In the genomic region with DNA sequence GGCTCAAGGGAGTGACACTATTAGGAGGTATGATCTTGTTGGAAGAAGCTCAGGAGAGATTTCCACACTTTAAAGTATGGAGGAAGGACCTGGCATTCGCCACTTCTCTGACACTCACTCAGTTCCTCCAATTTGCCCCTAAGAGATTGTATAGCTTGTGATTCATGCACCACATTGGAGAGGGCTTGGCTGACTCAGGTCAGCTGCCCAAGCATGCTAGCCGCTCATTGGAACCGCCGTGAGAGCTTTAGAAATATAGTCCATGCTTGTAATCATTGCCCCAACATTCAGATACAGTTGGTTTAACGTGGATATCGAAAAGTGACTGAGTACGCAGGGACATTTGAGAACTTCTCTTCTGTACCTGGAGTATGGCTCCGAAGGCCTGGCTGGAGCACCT, we compare ENCODE assay signal across 19 mouse cellular contexts. TPM values are rescaled to one million over a fixed set of nuclear protein-coding genes. Genes with fewer than 3 reads are reported as not detected.
DNase-seq lines count a peak whose midpoint lies in the region; ATAC-seq and TF ChIP-seq lines count a peak whose summit lies in the region.
"Had no signal": no experiment of that assay in that cellular context is flagged by ENCODE, and none has a peak within 500 bp of the region (broad histone marks: within the 10 kb centered on the region; RNA-seq: fewer than 3 reads in every experiment).

No protein-coding gene starts in this region.

- H3K27me3 ChIP-seq in forebrain, embryonic 10.5 days (ENCODE audit: poor library complexity, severe bottlenecking) = no peaks in the 10 kb centered on the region; the same call in 1 of the 2 replicates
- no peaks in the 10 kb centered on the region; the same call in 1 of the 2 replicates for H3K27me3 ChIP-seq in forebrain, embryonic 12.5 days
- H3K27me3 ChIP-seq in hindbrain, embryonic 14.5 days (ENCODE audit: control insufficient read depth, insufficient read depth, low read length) = no peaks in the 10 kb centered on the region
- no peaks in the 10 kb centered on the region for H3K27me3 ChIP-seq in thymus, adult 2 months (ENCODE audit: control insufficient read depth, insufficient read depth, low read length)
- H3K27me3 ChIP-seq: intestine, embryonic 15.5 days had no signal

- no peak overlapping the region for H3K9ac ChIP-seq in forebrain, embryonic 12.5 days
- H3K9ac ChIP-seq in hindbrain, embryonic 14.5 days = no peak overlapping the region
- H3K9ac ChIP-seq: intestine, embryonic 15.5 days had no signal

- H3K9me3 ChIP-seq in forebrain, embryonic 10.5 days = no peaks in the 10 kb centered on the region
- no peaks in the 10 kb centered on the region for H3K9me3 ChIP-seq in forebrain, embryonic 12.5 days
- H3K9me3 ChIP-seq in hindbrain, embryonic 14.5 days (ENCODE audit: control insufficient read depth, low read length) = no peaks in the 10 kb centered on the region
- H3K9me3 ChIP-seq: intestine, embryonic 15.5 days had no signal

- ATAC-seq in forebrain, embryonic 12.5 days (ENCODE audit: low FRiP score) = peak; percentile 54; the same call in 1 of the 2 replicates
- ATAC-seq in hindbrain, embryonic 14.5 days (ENCODE audit: low FRiP score) = peak; percentile 37; the same call in 1 of the 2 replicates
- ATAC-seq: intestine, embryonic 15.5 days had no signal

- TF ChIP-seq POLR2A in thymus, adult 2 months (IDR thresholded peaks at IDR 0.05; ENCODE audit: control insufficient read depth, extremely low read depth, insufficient read depth, low read length, poor library complexity) = no peak

- peak overlapping the region; percentile 87 for H3K27ac ChIP-seq in forebrain, embryonic 10.5 days
- H3K27ac ChIP-seq in forebrain, embryonic 12.5 days = peak overlapping the region; percentile 93
- H3K27ac ChIP-seq in hindbrain, embryonic 14.5 days = peak overlapping the region; percentile 33
- H3K27ac ChIP-seq in thymus, adult 2 months (ENCODE audit: control insufficient read depth, insufficient read depth, low read length) = no peak overlapping the region
- H3K27ac ChIP-seq: intestine, embryonic 15.5 days had no signal

- H3K4me3 ChIP-seq in forebrain, embryonic 10.5 days = peak overlapping the region; percentile 24; the same call in 1 of the 2 replicates
- no peak overlapping the region; the same call in 1 of the 2 replicates for H3K4me3 ChIP-seq in forebrain, embryonic 12.5 days (replicated peaks)
- H3K4me3 ChIP-seq in hindbrain, embryonic 14.5 days (replicated peaks; ENCODE audit: low read length) = no peak overlapping the region
- no peak overlapping the region for H3K4me3 ChIP-seq in thymus, adult 2 months (ENCODE audit: control insufficient read depth, insufficient read depth, low read length)
- H3K4me3 ChIP-seq: intestine, embryonic 15.5 days had no signal

- WGBS in forebrain, embryonic 10.5 days = 73% methylated on average over 8 of the region's 8 CpGs
- 38% methylated on average over 8 of the region's 8 CpGs for WGBS in forebrain, embryonic 12.5 days
- 75% methylated on average over 8 of the region's 8 CpGs for WGBS in hindbrain, embryonic 14.5 days
- 95% methylated on average over 8 of the region's 8 CpGs for WGBS in thymus, adult 2 months

- TF ChIP-seq CTCF in thymus, adult 2 months (IDR thresholded peaks at IDR 0.05; ENCODE audit: borderline replicate concordance, control insufficient read depth, extremely low read depth, insufficient read depth, low read length, poor library complexity) = no peak

- peak overlapping the region; percentile 32 for H3K4me2 ChIP-seq in forebrain, embryonic 12.5 days
- peak overlapping the region; percentile 37 for H3K4me2 ChIP-seq in hindbrain, embryonic 14.5 days (replicated peaks)
- H3K4me2 ChIP-seq: intestine, embryonic 15.5 days; liver, embryonic 11.5 days had no signal

- peaks cover 51% of the 10 kb centered on the region for H3K4me1 ChIP-seq in forebrain, embryonic 10.5 days
- peaks cover 22% of the 10 kb centered on the region for H3K4me1 ChIP-seq in forebrain, embryonic 12.5 days
- H3K4me1 ChIP-seq in hindbrain, embryonic 14.5 days (replicated peaks; ENCODE audit: control insufficient read depth, insufficient read depth, low read length) = peaks cover 11% of the 10 kb centered on the region; the same call in 1 of the 2 replicates
- H3K4me1 ChIP-seq in thymus, adult 2 months (replicated peaks; ENCODE audit: control insufficient read depth, insufficient read depth, low read length) = no peaks in the 10 kb centered on the region
- H3K4me1 ChIP-seq: intestine, embryonic 15.5 days had no signal

- H3K36me3 ChIP-seq in forebrain, embryonic 10.5 days (replicated peaks) = no peaks in the 10 kb centered on the region
- H3K36me3 ChIP-seq in forebrain, embryonic 12.5 days (replicated peaks) = no peaks in the 10 kb centered on the region
- H3K36me3 ChIP-seq in hindbrain, embryonic 14.5 days (replicated peaks; ENCODE audit: control insufficient read depth, insufficient read depth) = no peaks in the 10 kb centered on the region
- H3K36me3 ChIP-seq in thymus, adult 2 months (ENCODE audit: control insufficient read depth, insufficient read depth, low read length) = no peaks in the 10 kb centered on the region
- H3K36me3 ChIP-seq: intestine, embryonic 15.5 days had no signal

- DNase-seq in forebrain, embryonic 10.5 days (ENCODE audit: extremely low spot score, low spot score) = no peak
- DNase-seq in hindbrain, embryonic 14.5 days (ENCODE audit: low spot score) = no peak
- peak; percentile 23 for DNase-seq in neural tube, embryonic 10.5 days (ENCODE audit: extremely low spot score, low spot score)
- DNase-seq in thymus, adult 2 months = no peak
- DNase-seq in layer of hippocampus, adult 18-20 months (ENCODE audit: low spot score in 2 of 2) = no peak
- DNase-seq in left cerebral cortex, adult 18-20 months (ENCODE audit: low spot score in 2 of 2) = no peak
- DNase-seq: cerebellum, adult 18-20 months; heart, adult 18-20 months had no signal

RNA-seq across cellular contexts. Expression of a gene that starts 6.5 kb away (rescaled TPM):
- polyA plus RNA-seq in forebrain, embryonic 10.5 days (2016; fragmentation: Nextera tagmentation; extraction: Ambion mirVana) = not detected in 2 replicates
- polyA plus RNA-seq in forebrain, embryonic 12.5 days (2016; fragmentation: Nextera tagmentation; extraction: Ambion mirVana) = not detected in 2 replicates
- polyA plus RNA-seq in hindbrain, embryonic 14.5 days (2014; fragmentation: Nextera tagmentation; extraction: Ambion mirVana) = 0.17 TPM in 1 of 2 replicates, not detected in the other
- polyA plus RNA-seq in thymus, adult 2 months (2012; rRNA removed) = 0.29 TPM in 1 of 2 replicates, not detected in the other
- not detected for total RNA-seq in layer of hippocampus, adult 18-20 months (2021)
- not detected for total RNA-seq in left cerebral cortex, adult 18-20 months (2021)
- total RNA-seq: heart, adult 18-20 months; layer of hippocampus, adult 8-10 months; left cerebral cortex, postnatal 36 days; megakaryocyte-erythroid progenitor cell, adult 5-6 weeks had no signal
- polyA plus RNA-seq: brain, embryonic 14.5 days; cortical plate, adult 2 months; heart, postnatal 0 days; spleen, adult 2 months; testis, adult 2 months had no signal

RNA-seq across cellular contexts. Expression of a gene that starts 48.6 kb away (rescaled TPM):
- polyA plus RNA-seq in forebrain, embryonic 10.5 days (2016; fragmentation: Nextera tagmentation; extraction: Ambion mirVana) = 36.9 and 38.3 TPM in 2 replicates
- polyA plus RNA-seq in forebrain, embryonic 12.5 days (2016; fragmentation: Nextera tagmentation; extraction: Ambion mirVana) = 48.1 and 49.6 TPM in 2 replicates
- polyA plus RNA-seq in hindbrain, embryonic 14.5 days (2014; fragmentation: Nextera tagmentation; extraction: Ambion mirVana) = 34.5 and 34.6 TPM in 2 replicates
- 12.5 and 12.8 TPM in 2 replicates for polyA plus RNA-seq in thymus, adult 2 months (2012; rRNA removed)
- 10 to 100 TPM; 59.0 to 62.2 TPM for total RNA-seq in layer of hippocampus, adult 18-20 months (2021)
- total RNA-seq in left cerebral cortex, adult 18-20 months (2021) = 10 to 100 TPM; 55.2 to 56.4 TPM
